Mouse (Mus musculus): ENCODE measurements around the gene Pigk.

DNA sequence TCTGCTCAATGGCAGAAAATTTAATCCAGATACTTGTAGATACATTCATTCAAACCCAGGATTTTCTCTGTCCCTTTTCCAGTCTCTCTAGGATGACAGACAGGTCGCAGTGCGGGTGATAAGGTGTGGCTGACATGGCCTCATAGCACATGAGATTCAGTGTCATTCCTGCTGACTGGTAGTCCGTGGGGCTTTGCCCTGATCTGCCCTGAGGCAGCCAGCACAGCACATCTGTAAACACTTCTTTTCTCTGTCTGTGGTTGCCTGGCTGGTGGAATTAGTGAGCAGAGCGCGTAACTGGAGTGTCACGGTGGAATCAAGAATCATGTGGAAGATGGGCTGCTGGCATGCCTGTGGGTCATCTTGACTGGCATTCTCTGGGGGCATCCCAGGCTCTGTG lies 56.2 kb downstream of the Pigk start:
- no peak for TF ChIP-seq CTCF (IDR thresholded peaks at IDR 0.05; ENCODE audit: low read depth)
- no peak for TF ChIP-seq EP300 (optimal IDR thresholded peaks at IDR 0.05)

Measured in stomach, postnatal 0 days (tissue).